Mouse (Mus musculus): ENCODE measurements around the gene Vmn1r173.
"Not testable (repeated sequence)": the region's sequence is repeated elsewhere in the genome, so short reads cannot be mapped to it uniquely, and the experiment has no call there.

Gene Vmn1r173

GRCm38 (mm10) chr7:23700403-23700802 lies at the start of gene Vmn1r173:
Vmn1r173 (plus strand) TSS chr7:23700703.
- not testable (repeated sequence) for DNase-seq

DNA sequence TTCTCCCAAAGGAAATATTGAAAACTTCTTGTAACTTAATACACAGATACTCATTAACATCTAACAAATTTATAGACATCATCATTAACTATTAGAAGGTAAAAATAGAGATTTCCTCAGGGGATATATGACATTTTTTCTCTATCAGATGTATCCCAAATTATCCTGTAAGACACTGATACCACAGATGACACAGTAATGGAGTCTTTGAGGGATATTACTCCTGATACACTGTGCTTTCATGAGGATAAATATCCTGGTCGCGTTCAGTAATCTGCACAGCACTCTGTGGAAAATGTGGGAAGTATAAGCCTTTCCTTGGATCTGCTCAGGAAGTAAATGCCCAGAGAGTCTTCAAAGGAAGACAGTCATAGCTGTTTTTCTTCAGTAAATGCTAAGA lies 42.5 kb upstream of the Vmn1r173 start, which contains the start of gene Vmn1r172:
Gene Vmn1r172 (plus strand): TSS at position 301 of the 400 bp plus-strand sequence.
- no peak for DNase-seq

DNA sequence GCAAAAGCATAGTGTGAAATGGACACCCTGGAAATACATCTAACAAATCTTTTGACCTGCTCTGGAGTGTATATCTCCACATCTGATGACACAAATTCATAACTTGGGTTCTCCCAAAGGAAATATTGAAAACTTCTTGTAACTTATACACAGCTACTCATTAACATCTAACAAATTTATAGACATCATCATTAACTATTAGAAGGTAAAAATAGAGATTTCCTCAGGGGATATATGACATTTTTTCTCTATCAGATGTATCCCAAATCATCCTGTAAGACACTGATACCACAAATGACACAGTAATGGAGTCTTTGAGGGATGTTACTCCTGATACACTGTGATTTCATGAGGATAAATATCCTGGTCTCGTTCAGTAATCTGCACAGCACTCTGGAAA lies 51.5 kb downstream of the Vmn1r173 start, which contains the start of gene Vmn1r174:
Gene Vmn1r174 (plus strand): TSS at position 301 of the 400 bp plus-strand sequence.
- not testable (repeated sequence) for DNase-seq
